Mouse (Mus musculus) heart, embryonic 15.5 days (tissue): ENCODE measurements around the gene Cpvl. TPM values are rescaled to one million over a fixed set of nuclear protein-coding genes. Genes with fewer than 3 reads are reported as not detected.

Experiments used
- ATAC-seq: fragments of 200-750 bp; cut with Nextera tagmentation; replicated peaks from 2 replicates; pipeline ENCODE4 v1.8.0; 2017; ENCODE audit warnings: low read depth, moderate TSS enrichment; ENCODE audit not compliant: insufficient number of reproducible peaks, insufficient read depth, low FRiP score
- H3K27ac ChIP-seq: fragments of 300-500 bp; sonication (generic); 2 replicates; pipeline ENCODE4 v1.5.1; 2015; ENCODE audit warnings: mild to moderate bottlenecking, inconsistent platforms
- H3K27me3 ChIP-seq: fragments of 300-500 bp; sonication (generic); 2 replicates; pipeline ENCODE4 v1.6.1; 2015; ENCODE audit warnings: inconsistent platforms
- H3K36me3 ChIP-seq: fragments of 300-500 bp; sonication (generic); 2 replicates; pipeline ENCODE4 v1.6.1; 2015; ENCODE audit warnings: mild to moderate bottlenecking, inconsistent platforms
- H3K4me1 ChIP-seq: fragments of 300-500 bp; sonication (generic); replicated peaks from 2 replicates; pipeline ENCODE4 v1.6.1; 2015; ENCODE audit warnings: inconsistent platforms
- H3K4me2 ChIP-seq: fragments of 300-500 bp; sonication (generic); 2 replicates; pipeline ENCODE4 v1.6.1; 2015; ENCODE audit warnings: inconsistent platforms, mild to moderate bottlenecking, moderate library complexity
- H3K4me3 ChIP-seq: fragments of 300-500 bp; sonication (generic); 2 replicates; pipeline ENCODE4 v1.5.1; 2015; ENCODE audit warnings: mild to moderate bottlenecking, inconsistent platforms
- H3K9ac ChIP-seq: fragments of 300-500 bp; sonication (generic); 2 replicates; pipeline ENCODE4 v1.6.1; 2015; ENCODE audit warnings: mild to moderate bottlenecking, inconsistent platforms
- H3K9me3 ChIP-seq: fragments of 300-500 bp; sonication (generic); replicated peaks from 2 replicates; pipeline ENCODE4 v1.6.1; 2016; ENCODE audit warnings: inconsistent platforms
- WGBS: fragments of 180-500 bp; shearing (Covaris S2); methylation state at CpG from one replicate; pipeline ENCODE4 v1.1.7; 2015; ENCODE audit warnings: mixed read lengths; 5-methylcytosine and 5-hydroxymethylcytosine counted together
- polyA plus RNA-seq: library from polyadenylated mRNA; unstranded; fragments of >200 nt; fragmentation: Nextera tagmentation; extraction: Ambion mirVana; gene quantifications from 2 replicates; pipeline ENCODE4 v1.2.1, GENCODE M21; 2015

Gene Cpvl
- polyA plus RNA-seq, 1 experiment from 2014 or later, result not detected

DNA sequence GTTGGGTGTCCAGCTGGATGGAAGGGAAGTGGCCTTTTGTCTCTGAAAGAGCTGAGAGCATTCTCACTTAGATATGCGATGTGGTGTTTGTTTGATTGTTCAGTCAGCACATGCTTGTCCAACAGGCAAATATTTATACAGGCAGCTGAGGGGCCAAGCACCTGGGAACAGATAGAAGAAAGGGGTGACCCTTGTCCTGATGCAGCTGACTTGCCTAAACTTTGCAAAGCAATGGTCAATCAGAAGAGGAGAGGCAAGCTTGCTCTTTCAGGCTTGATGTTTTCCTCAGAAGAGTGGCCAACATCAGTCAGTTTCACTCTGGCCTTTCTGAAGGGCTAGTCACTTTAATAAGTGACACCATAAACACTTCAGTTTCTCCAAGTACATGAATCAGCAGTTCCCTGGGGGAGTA is 72.4 kb downstream of the Cpvl start:
- WGBS, result 49% methylated on average over 1 of the region's 1 CpGs
- no peaks in the 10 kb centered on the region for H3K9me3 ChIP-seq
- peaks cover 21% of the 10 kb centered on the region for H3K4me1 ChIP-seq
- no peaks in the 10 kb centered on the region; the same call in 1 of the 2 replicates for H3K27me3 ChIP-seq
- no peak for ATAC-seq
- no peak overlapping the region for H3K9ac ChIP-seq
- H3K36me3 ChIP-seq, result no peaks in the 10 kb centered on the region
- H3K4me2 ChIP-seq, result no peak overlapping the region
- no peak overlapping the region for H3K4me3 ChIP-seq
- peak overlapping the region; percentile 9; the same call in 1 of the 2 replicates for H3K27ac ChIP-seq

- no peaks in the 10 kb centered on the region for H3K9me3 ChIP-seq
- H3K9ac ChIP-seq, result no peak overlapping the region
- H3K36me3 ChIP-seq, result no peaks in the 10 kb centered on the region
- H3K4me3 ChIP-seq, result no peak overlapping the region
- no peaks in the 10 kb centered on the region; the same call in 1 of the 2 replicates for H3K27me3 ChIP-seq
- no peak overlapping the region for H3K27ac ChIP-seq
- no peak for ATAC-seq
- WGBS, result 65% methylated on average over 4 of the region's 4 CpGs
- peaks cover 21% of the 10 kb centered on the region for H3K4me1 ChIP-seq
- H3K4me2 ChIP-seq, result no peak overlapping the region
Observed at GRCm38 (mm10) chr6:53905576-53905975, 72.9 kb downstream of the Cpvl start.

GRCm38 (mm10) chr6:53904703-53905395 is 73.6 kb downstream of the Cpvl start:
- Histone ChIP-seq H3K4me2 (no peak overlapping the region), H3K9me3 (no peaks in the 10 kb centered on the region), H3K36me3 (no peaks in the 10 kb centered on the region), H3K4me1 (peaks cover 21% of the 10 kb centered on the region), H3K27ac (no peak overlapping the region), H3K4me3 (no peak overlapping the region), H3K27me3 (no peaks in the 10 kb centered on the region), H3K9ac (no peak overlapping the region)
- 77% methylated on average over 4 of the region's 4 CpGs for WGBS
- no peak for ATAC-seq

DNA sequence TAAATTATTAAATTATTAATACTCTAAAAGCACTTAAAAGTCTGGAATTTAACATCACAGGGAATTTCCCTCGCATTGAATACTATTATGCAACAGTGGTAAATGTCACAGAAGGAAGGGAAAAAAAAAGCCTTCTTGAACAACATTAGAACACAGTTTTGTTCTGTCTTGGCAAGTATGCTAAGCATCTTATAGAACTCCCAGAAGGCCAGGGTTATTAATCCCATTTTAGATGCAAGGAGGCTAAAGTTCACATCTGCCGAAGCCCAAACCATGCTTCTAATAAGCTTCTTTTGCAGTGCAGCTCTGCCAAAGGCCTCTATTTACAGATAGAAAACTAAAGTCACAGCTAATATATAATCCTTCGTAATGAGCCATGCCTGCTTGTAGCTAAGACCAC is 74.3 kb downstream of the Cpvl start:
- H3K4me1 ChIP-seq, result peaks cover 19% of the 10 kb centered on the region
- H3K9me3 ChIP-seq, result no peaks in the 10 kb centered on the region
- ATAC-seq, result no peak
- no peak overlapping the region for H3K4me2 ChIP-seq
- WGBS, result 71% methylated on average over 3 of the region's 3 CpGs
- no peak overlapping the region for H3K4me3 ChIP-seq
- no peaks in the 10 kb centered on the region for H3K36me3 ChIP-seq
- H3K27me3 ChIP-seq, result no peaks in the 10 kb centered on the region
- H3K9ac ChIP-seq, result no peak overlapping the region
- H3K27ac ChIP-seq, result no peak overlapping the region

- ATAC-seq, result no peak
- H3K9ac ChIP-seq, result no peak overlapping the region
- no peaks in the 10 kb centered on the region for H3K27me3 ChIP-seq
- H3K27ac ChIP-seq, result no peak overlapping the region
- no peak overlapping the region for H3K4me3 ChIP-seq
- peaks cover 17% of the 10 kb centered on the region; the same call in 1 of the 2 replicates for H3K4me1 ChIP-seq
- H3K9me3 ChIP-seq, result no peaks in the 10 kb centered on the region
- WGBS, result 66% methylated on average over 8 of the region's 8 CpGs
- no peaks in the 10 kb centered on the region for H3K36me3 ChIP-seq
- H3K4me2 ChIP-seq, result no peak overlapping the region
Observed at GRCm38 (mm10) chr6:53901741-53902140, 76.7 kb downstream of the Cpvl start.

DNA sequence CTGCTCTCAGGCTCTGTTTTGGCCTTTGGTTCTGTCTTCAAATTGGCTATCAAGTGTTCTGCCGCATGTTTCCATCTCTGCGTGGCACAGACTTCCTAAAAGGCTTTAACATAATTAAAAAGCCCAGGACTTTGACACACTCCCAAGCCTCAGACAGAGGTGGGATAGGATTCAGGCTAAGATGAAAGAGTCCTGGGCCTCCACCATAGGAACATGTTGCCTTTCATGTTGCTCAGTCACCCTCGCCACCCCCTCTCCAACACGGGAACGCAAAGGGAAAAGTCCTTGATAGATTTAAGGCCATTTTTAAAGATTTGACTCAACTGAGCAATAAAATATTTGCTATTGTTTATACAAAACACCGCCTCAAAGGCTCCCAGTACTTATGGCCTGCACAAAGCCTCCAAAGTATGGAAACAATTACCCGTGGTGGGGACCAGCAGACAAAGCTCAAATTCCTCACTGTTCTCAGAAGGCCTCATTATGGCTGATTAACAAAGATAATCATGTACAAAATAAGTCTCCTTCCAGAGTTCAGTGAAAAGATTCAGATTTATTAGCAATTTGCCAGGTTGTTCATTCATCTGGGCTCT is 80.5 kb downstream of the Cpvl start:
- Histone ChIP-seq H3K9me3 (no peaks in the 10 kb centered on the region), H3K36me3 (no peaks in the 10 kb centered on the region), H3K4me3 (no peak overlapping the region), H3K4me2 (no peak overlapping the region), H3K27ac (no peak overlapping the region), H3K27me3 (no peaks in the 10 kb centered on the region), H3K9ac (no peak overlapping the region), H3K4me1 (no peaks in the 10 kb centered on the region)
- ATAC-seq, result no peak
- WGBS, result 76% methylated on average over 7 of the region's 7 CpGs

DNA sequence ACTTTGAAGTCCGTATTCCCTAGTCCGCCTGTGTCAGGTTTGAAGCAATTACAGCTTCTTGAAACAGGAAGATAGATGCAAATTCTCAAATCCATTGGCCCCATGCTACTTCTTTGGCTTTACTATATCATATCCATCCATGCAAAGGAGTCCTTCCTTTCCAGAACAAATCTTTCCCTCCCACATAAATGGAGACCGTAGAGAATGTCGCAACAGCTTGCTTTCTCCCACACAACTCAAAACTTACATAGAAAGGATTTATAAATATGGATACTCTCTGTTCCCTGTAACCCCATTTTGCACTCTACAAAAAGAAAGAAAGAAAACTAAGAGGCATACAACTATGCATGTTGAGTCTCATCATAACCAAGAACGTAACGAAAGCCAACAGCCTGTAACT is 81.3 kb downstream of the Cpvl start:
- Histone ChIP-seq H3K9me3 (no peaks in the 10 kb centered on the region), H3K27me3 (no peaks in the 10 kb centered on the region), H3K4me1 (no peaks in the 10 kb centered on the region), H3K4me2 (no peak overlapping the region), H3K27ac (no peak overlapping the region), H3K9ac (no peak overlapping the region), H3K36me3 (no peaks in the 10 kb centered on the region), H3K4me3 (no peak overlapping the region)
- 85% methylated on average over 6 of the region's 6 CpGs for WGBS
- ATAC-seq, result no peak

- WGBS, result 72% methylated on average over 3 of the region's 3 CpGs
- no peaks in the 10 kb centered on the region for H3K36me3 ChIP-seq
- no peak overlapping the region for H3K4me2 ChIP-seq
- no peak overlapping the region for H3K27ac ChIP-seq
- H3K4me1 ChIP-seq, result no peaks in the 10 kb centered on the region
- H3K9me3 ChIP-seq, result no peaks in the 10 kb centered on the region
- no peak for ATAC-seq
- no peaks in the 10 kb centered on the region for H3K27me3 ChIP-seq
- H3K9ac ChIP-seq, result no peak overlapping the region
- no peak overlapping the region for H3K4me3 ChIP-seq
Observed at GRCm38 (mm10) chr6:53893731-53894130, 84.7 kb downstream of the Cpvl start.

- Histone ChIP-seq H3K27me3 (no peaks in the 10 kb centered on the region), H3K9me3 (no peaks in the 10 kb centered on the region), H3K4me3 (no peak overlapping the region), H3K9ac (no peak overlapping the region), H3K4me2 (no peak overlapping the region), H3K36me3 (no peaks in the 10 kb centered on the region), H3K4me1 (no peaks in the 10 kb centered on the region), H3K27ac (no peak overlapping the region)
- ATAC-seq, result no peak
- WGBS, result 67% methylated on average over 3 of the region's 3 CpGs
Observed at GRCm38 (mm10) chr6:53891109-53891508, 87.4 kb downstream of the Cpvl start.

DNA sequence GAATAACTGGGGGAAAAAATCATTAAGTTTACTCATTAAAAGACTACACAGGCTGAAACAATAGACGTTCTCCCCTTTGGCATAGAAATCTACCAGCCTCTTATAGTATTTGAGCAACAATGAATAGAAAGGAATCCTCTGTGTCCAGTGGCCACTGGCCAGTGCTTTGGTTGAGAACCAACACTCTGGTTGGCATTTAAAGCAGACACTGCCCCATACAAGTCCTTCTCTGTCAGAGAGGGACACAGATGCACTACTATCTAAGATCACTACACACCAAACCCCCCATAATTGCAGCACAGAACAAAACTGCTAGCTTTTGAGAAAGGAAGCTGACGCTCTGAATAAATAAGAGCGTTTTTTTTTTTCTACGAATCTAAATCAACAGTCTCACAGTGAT is 93.5 kb downstream of the Cpvl start:
- Histone ChIP-seq H3K36me3 (no peaks in the 10 kb centered on the region), H3K27ac (no peak overlapping the region), H3K9ac (no peak overlapping the region), H3K4me3 (no peak overlapping the region), H3K27me3 (no peaks in the 10 kb centered on the region), H3K4me2 (no peak overlapping the region), H3K9me3 (no peaks in the 10 kb centered on the region), H3K4me1 (0 out of 2 replicates have a peak, but pooled peaks cover 2% of the 10 kb centered on the region)
- no peak for ATAC-seq
- WGBS, result 76% methylated on average over 4 of the region's 4 CpGs

DNA sequence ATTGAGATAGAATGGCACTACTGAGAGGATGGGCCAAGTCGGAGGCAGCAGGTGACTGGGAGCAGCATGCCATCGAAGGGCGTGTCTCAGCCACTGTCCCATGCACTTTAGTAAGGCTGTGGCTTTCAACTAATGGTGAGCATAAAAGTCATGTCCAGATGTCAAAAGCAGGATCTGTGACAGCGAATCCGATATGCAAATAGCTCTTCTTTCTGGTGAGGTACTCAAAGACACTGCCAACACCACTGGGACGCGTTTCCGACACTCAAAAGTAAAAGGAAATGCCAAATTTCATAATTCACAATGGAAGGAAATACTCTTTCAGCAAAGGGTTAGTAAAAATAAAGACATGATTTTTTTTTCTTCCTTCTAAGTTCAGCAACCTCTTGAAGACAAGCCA is 94.0 kb downstream of the Cpvl start:
- no peaks in the 10 kb centered on the region for H3K36me3 ChIP-seq
- H3K9ac ChIP-seq, result no peak overlapping the region
- 83% methylated on average over 8 of the region's 8 CpGs for WGBS
- no peak overlapping the region for H3K4me2 ChIP-seq
- no peak overlapping the region for H3K27ac ChIP-seq
- no peaks in the 10 kb centered on the region for H3K9me3 ChIP-seq
- no peak overlapping the region for H3K4me3 ChIP-seq
- no peak for ATAC-seq
- H3K27me3 ChIP-seq, result no peaks in the 10 kb centered on the region
- 0 out of 2 replicates have a peak, but pooled peaks cover 2% of the 10 kb centered on the region for H3K4me1 ChIP-seq

DNA sequence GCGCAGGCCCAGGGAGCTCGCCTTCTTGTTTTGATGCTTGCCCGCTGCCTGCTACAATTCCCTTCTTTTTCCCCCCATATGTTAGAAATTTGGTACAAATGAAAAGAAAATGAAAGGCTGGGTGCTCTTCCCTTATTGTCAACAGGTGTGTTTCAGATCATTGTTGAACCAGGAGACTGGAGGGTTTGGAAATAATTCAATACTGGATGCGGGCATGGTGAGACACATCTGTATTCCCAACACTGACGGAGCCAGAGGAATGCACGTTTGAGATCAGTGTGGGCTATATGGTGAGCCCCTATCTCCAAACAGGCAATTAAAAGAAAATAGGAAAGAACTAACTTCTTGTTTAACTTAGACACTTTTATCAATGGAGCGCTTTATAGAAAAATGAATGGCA is 95.1 kb downstream of the Cpvl start:
- no peak overlapping the region for H3K9ac ChIP-seq
- no peak for ATAC-seq
- H3K27me3 ChIP-seq, result no peaks in the 10 kb centered on the region
- no peak overlapping the region for H3K4me3 ChIP-seq
- 83% methylated on average over 7 of the region's 7 CpGs for WGBS
- H3K4me2 ChIP-seq, result no peak overlapping the region
- no peaks in the 10 kb centered on the region for H3K9me3 ChIP-seq
- no peak overlapping the region for H3K27ac ChIP-seq
- no peaks in the 10 kb centered on the region for H3K36me3 ChIP-seq
- 0 out of 2 replicates have a peak, but pooled peaks cover 2% of the 10 kb centered on the region for H3K4me1 ChIP-seq
